Comparison of ENCODE assay signal across 17 mouse cellular contexts in genomic region chr12:12288586-12288985, GRCm38 (mm10). TPM values are rescaled to one million over a fixed set of nuclear protein-coding genes. Genes with fewer than 3 reads are reported as not detected.
DNase-seq lines count a peak whose midpoint lies in the region; ATAC-seq and TF ChIP-seq lines count a peak whose summit lies in the region.
"Had no signal": no experiment of that assay in that cellular context is flagged by ENCODE, and none has a peak within 500 bp of the region (broad histone marks: within the 10 kb centered on the region; RNA-seq: fewer than 3 reads in every experiment).

No protein-coding gene starts in this region.

- no peak for ATAC-seq in hindbrain, embryonic 14.5 days (ENCODE audit: low FRiP score)
- no peak for ATAC-seq in hindbrain, embryonic 11.5 days (ENCODE audit: low FRiP score)
- ATAC-seq in midbrain, embryonic 15.5 days (replicated peaks): no peak
- ATAC-seq: liver, embryonic 12.5 days had no signal

- no peak overlapping the region for H3K4me2 ChIP-seq in hindbrain, embryonic 14.5 days (replicated peaks)
- no peak overlapping the region for H3K4me2 ChIP-seq in hindbrain, embryonic 11.5 days (replicated peaks; ENCODE audit: low read depth, low read length)
- H3K4me2 ChIP-seq in midbrain, embryonic 15.5 days: no peak overlapping the region
- H3K4me2 ChIP-seq: embryonic facial prominence, embryonic 15.5 days; limb, embryonic 12.5 days; liver, embryonic 12.5 days; lung, embryonic 14.5 days had no signal

- H3K27ac ChIP-seq in hindbrain, embryonic 14.5 days: peak overlapping the region; percentile 86; the same call in 1 of the 2 replicates
- no peak overlapping the region for H3K27ac ChIP-seq in hindbrain, embryonic 11.5 days (ENCODE audit: low read depth, low read length)
- H3K27ac ChIP-seq in midbrain, embryonic 15.5 days: peak overlapping the region; percentile 91
- H3K27ac ChIP-seq: embryonic facial prominence, embryonic 15.5 days; limb, embryonic 12.5 days; liver, embryonic 12.5 days had no signal

- no peaks in the 10 kb centered on the region for H3K36me3 ChIP-seq in hindbrain, embryonic 14.5 days (replicated peaks; ENCODE audit: control insufficient read depth, insufficient read depth)
- no peaks in the 10 kb centered on the region for H3K36me3 ChIP-seq in hindbrain, embryonic 11.5 days (ENCODE audit: control insufficient read depth, insufficient read depth, low read length)
- H3K36me3 ChIP-seq in midbrain, embryonic 15.5 days (replicated peaks): no peaks in the 10 kb centered on the region
- H3K36me3 ChIP-seq: embryonic facial prominence, embryonic 15.5 days; heart, embryonic 10.5 days; limb, embryonic 12.5 days; liver, embryonic 12.5 days had no signal

- H3K9me3 ChIP-seq in hindbrain, embryonic 14.5 days (ENCODE audit: control insufficient read depth, low read length): no peaks in the 10 kb centered on the region
- H3K9me3 ChIP-seq in hindbrain, embryonic 11.5 days (ENCODE audit: control insufficient read depth, low read length): no peaks in the 10 kb centered on the region
- no peaks in the 10 kb centered on the region for H3K9me3 ChIP-seq in midbrain, embryonic 15.5 days
- H3K9me3 ChIP-seq: embryonic facial prominence, embryonic 15.5 days; heart, embryonic 10.5 days; limb, embryonic 12.5 days; liver, embryonic 12.5 days had no signal

- H3K4me3 ChIP-seq in hindbrain, embryonic 14.5 days (replicated peaks; ENCODE audit: low read length): no peak overlapping the region
- no peak overlapping the region for H3K4me3 ChIP-seq in hindbrain, embryonic 11.5 days (ENCODE audit: low read depth, low read length)
- H3K4me3 ChIP-seq in midbrain, embryonic 15.5 days: no peak overlapping the region
- H3K4me3 ChIP-seq: embryonic facial prominence, embryonic 15.5 days; heart, embryonic 10.5 days; limb, embryonic 12.5 days; liver, embryonic 12.5 days; myocyte had no signal

- no peak for TF ChIP-seq CTCF in brain, embryonic 14.5 days (IDR thresholded peaks at IDR 0.05; ENCODE audit: borderline replicate concordance, extremely low read depth, insufficient read depth, insufficient read length)

- peaks cover 31% of the 10 kb centered on the region for H3K4me1 ChIP-seq in hindbrain, embryonic 14.5 days (replicated peaks; ENCODE audit: control insufficient read depth, insufficient read depth, low read length)
- peaks cover 2% of the 10 kb centered on the region; the same call in 1 of the 2 replicates for H3K4me1 ChIP-seq in hindbrain, embryonic 11.5 days (replicated peaks; ENCODE audit: control insufficient read depth, insufficient read depth, low read length)
- H3K4me1 ChIP-seq in midbrain, embryonic 15.5 days: peaks cover 39% of the 10 kb centered on the region
- H3K4me1 ChIP-seq: liver, embryonic 12.5 days had no signal

- no peak overlapping the region for H3K9ac ChIP-seq in hindbrain, embryonic 14.5 days
- H3K9ac ChIP-seq in hindbrain, embryonic 11.5 days (ENCODE audit: low read depth, low read length): no peak overlapping the region
- no peak overlapping the region for H3K9ac ChIP-seq in midbrain, embryonic 15.5 days
- H3K9ac ChIP-seq: embryonic facial prominence, embryonic 15.5 days; limb, embryonic 12.5 days; liver, embryonic 12.5 days; lung, embryonic 14.5 days had no signal

- TF ChIP-seq POLR2A in brain, embryonic 14.5 days (IDR thresholded peaks at IDR 0.05; ENCODE audit: borderline replicate concordance, extremely low read depth, insufficient read depth, insufficient read length, poor library complexity, severe bottlenecking): no peak

- WGBS in hindbrain, embryonic 14.5 days: 89% methylated on average over 1 of the region's 1 CpGs
- WGBS in hindbrain, embryonic 11.5 days: 86% methylated on average over 1 of the region's 1 CpGs
- 78% methylated on average over 1 of the region's 1 CpGs for WGBS in midbrain, embryonic 15.5 days

- no peak for DNase-seq in hindbrain, embryonic 14.5 days (ENCODE audit: low spot score)
- DNase-seq in hindbrain, embryonic 11.5 days (ENCODE audit: low spot score): no peak
- DNase-seq in brain, embryonic 14.5 days (ENCODE audit: low read depth): peak; percentile 67
- DNase-seq in brain, embryonic 18.5 days (ENCODE audit: low read depth, low spot score): peak; percentile 22
- DNase-seq in kidney, adult 11 months: no peak
- DNase-seq in right cerebral cortex, postnatal 4 days: no peak
- DNase-seq: cerebellum, adult 9-11 months; kidney, adult 18-20 months; kidney, postnatal 10 days; lung, embryonic 14.5 days; lung, postnatal 36 days had no signal

- H3K27me3 ChIP-seq in hindbrain, embryonic 14.5 days (ENCODE audit: control insufficient read depth, insufficient read depth, low read length): no peaks in the 10 kb centered on the region
- no peaks in the 10 kb centered on the region for H3K27me3 ChIP-seq in hindbrain, embryonic 11.5 days (ENCODE audit: control insufficient read depth, insufficient read depth, low read length)
- H3K27me3 ChIP-seq in midbrain, embryonic 15.5 days (replicated peaks): no peaks in the 10 kb centered on the region
- H3K27me3 ChIP-seq: embryonic facial prominence, embryonic 15.5 days; limb, embryonic 12.5 days; liver, embryonic 12.5 days had no signal

RNA-seq across cellular contexts. Expression of gene Fam49a, which starts 26.6 kb away (rescaled TPM):
- polyA plus RNA-seq in hindbrain, embryonic 14.5 days (2014; fragmentation: Nextera tagmentation; extraction: Ambion mirVana): 66.3 and 80.7 TPM in 2 replicates
- polyA plus RNA-seq in hindbrain, embryonic 11.5 days (2014; fragmentation: Nextera tagmentation; extraction: Ambion mirVana): 24.1 and 26.6 TPM in 2 replicates
- polyA plus RNA-seq in brain, embryonic 14.5 days (2012; rRNA removed): 24.6 and 28.4 TPM in 2 replicates
- polyA plus RNA-seq in midbrain, embryonic 15.5 days (2015; fragmentation: Nextera tagmentation; extraction: Ambion mirVana): 46.4 and 48.4 TPM in 2 replicates
- polyA plus RNA-seq: myocyte had no signal

Comparison
In these comparisons a context has a peak if more than half of its experiments do, and no peak if none do; other contexts are left out.
1. DNase-seq: peak in brain, embryonic 14.5 days (single experiment) and brain, embryonic 18.5 days (single experiment); none in hindbrain, embryonic 14.5 days (single experiment), hindbrain, embryonic 11.5 days (single experiment), kidney, adult 11 months (single experiment) and right cerebral cortex, postnatal 4 days (single experiment).